Mouse (Mus musculus) urinary bladder, postnatal 36 days (tissue): ENCODE results near the gene Lrch1.
A peak's percentile ranks its signal among the peaks of the same experiment; 100 is the strongest.

Experiments used
- DNase-seq, 2 experiments: peaks; one replicate each; pipeline ENCODE4 v3.0.0; 2022; ENCODE audit warnings: low spot score in 2 of 2, mixed read lengths in 1 of 2

Lrch1 gene

DNA sequence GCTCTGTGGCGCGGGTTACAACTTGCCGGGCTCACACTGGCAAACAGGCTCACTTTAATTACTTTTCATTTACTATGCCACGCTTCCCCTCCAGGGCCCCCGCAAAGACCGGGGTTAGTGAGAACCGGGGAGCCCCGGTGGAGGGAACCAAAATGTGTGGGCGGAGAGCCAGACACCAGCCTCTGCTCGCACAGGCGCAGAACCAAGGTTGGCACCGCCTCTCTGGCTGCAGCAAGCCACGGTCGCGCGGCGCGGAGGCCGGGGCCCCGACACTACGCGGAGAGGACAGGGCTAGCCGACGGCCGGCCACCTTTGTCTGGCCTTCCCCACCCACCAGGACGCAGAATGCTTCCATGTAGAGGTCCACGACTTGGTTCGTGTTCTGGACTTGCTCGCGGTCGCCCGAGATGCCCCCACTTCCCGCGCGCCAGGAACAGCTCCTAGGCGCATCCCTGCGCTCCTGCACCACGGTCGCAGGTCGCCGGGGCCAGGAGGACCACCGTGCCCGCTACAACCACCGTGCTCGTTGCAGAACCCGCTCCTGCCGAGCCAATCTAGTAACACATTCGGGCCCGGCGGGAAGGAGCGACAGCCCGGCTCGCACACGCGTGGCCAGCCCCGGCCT is 813 bp downstream of the Lrch1 start:
- peak; percentile 81 to 84 for DNase-seq

DNA sequence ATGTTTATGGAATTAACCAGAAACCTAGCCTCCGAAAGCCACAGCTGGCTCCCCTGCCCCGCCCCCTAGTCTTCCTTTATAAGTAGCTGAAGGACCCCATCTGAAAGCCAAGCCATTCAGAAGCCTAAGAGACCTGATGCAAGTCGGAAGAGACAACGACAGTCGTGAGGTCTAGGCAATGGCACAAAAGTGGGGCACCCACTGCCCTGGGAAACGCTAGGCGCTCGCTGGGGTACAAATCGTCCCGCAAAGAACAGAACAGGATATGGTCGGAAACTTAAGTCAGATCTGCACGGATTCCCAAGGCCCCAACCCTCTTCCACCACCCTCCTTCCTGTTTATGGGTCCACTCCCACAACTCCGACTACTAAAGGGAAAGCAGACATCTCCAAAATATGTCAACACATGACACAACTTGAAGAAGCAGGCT is 1.3 kb downstream of the Lrch1 start:
- no peak for DNase-seq

DNA sequence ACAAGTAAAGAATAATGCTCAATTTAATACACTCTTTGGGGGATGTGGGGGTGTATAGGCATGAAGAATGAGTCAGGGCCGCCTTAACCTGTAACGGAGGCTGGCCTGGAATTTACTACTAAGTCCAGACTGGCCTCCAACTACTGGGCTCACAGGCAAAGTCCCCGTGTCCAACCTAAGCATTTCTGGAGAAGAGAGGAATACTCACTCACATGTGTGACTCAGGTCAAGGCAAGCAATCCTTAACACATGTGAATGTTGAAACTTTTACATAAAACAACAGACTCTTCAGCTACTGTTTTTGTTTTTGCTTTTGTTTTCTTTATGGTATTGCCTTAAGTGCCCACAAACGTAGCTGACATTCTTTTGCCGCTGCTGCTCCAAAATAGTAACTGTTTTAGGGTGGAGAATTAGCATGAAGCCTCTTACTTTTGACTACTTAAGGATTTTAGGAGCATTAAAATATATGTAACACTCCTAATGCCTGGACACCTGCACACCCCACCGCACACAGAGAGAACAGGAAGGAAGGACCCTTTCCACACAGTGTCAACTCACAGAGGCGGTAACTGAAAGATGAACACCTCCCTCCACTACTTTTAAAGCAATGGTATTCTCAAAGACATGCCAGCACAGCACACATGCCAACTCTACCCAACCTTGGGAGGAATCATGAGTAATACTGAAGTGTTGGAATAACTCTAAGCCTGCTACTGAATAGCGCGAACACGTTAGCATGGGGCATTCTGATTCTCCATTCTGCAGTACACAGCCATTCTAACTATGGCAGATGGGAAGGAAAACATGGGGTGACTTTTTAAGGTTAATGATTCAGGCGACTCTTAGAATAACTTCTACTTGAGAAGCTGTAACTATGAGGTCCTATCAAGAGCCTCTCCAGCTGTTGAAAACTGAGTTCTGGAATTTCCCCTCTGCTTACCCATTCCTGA is 2.1 kb downstream of the Lrch1 start:
- DNase-seq = no peak

DNA sequence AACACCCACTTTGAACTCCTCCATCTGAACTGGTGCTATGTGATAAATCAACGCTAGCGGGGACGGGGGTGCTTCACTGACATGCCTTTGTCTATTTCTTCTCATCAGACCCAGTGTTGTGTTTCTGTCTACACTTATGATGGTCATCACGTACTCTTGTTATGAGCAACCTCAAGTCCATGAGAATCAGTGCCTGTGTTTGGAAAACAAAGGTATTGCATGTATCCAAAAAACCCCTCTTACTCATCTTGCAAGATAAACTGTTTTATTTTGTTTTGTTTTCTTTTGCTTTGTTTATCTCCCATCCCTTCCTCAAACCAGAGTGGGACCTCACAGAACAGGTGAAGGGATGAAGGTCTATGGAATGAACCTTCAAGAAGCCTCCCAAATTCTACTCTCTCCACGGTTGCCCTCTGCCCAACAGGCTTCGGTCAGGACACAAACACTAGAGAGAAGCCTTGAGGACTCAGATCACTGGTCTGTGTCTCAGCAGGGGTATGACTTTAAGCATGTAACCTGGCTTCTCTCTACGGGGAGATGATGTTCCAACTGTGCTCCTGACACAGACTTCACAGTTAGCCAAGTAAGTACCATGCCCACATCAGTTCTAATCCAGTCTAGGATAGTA is 3.4 kb downstream of the Lrch1 start:
- DNase-seq = no peak

DNA sequence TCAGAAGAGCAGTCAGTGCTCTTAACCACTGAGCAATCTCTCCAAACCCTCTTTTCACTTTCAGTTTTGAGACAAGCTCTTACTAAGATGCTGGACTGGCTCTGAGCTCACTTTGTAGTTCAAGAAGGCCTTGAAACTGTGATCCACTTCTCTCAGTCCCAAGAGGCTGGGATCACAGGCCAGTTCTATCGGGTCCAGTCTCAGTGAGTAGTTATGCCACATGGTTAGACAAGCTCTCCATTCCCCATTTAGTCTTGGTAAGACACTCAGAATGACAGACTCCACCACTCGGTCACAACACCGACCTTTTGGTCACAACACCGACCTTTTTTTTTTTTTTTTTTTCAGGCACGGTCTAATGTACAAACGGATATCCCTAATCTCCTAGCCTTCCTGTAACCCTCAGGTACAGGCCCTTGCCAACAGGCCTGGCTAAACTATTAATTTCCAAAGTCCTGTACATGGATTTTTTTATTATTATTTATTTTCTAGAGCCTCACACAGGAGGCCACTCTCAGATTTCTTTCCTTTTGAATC is 4.0 kb downstream of the Lrch1 start:
- DNase-seq = no peak

DNA sequence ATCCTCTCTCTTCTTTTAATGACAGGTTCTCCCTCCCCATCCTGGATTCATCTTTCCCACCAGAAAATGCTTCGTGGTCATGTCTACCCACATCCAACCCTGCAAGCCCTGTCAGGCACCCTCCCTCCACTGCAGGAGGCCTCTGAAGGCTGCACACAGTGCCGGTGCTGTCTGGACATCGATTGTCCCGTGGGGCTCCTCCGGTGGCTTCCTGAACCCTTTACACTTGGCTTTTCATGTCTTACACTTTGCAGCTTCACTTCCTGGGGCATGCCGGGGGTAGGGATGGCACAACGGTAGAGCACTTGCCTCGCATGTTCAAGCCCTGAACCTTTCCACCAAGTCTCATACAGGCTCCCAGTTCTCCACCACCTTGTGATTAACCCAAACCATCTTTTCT is 4.7 kb downstream of the Lrch1 start:
- no peak for DNase-seq

DNA sequence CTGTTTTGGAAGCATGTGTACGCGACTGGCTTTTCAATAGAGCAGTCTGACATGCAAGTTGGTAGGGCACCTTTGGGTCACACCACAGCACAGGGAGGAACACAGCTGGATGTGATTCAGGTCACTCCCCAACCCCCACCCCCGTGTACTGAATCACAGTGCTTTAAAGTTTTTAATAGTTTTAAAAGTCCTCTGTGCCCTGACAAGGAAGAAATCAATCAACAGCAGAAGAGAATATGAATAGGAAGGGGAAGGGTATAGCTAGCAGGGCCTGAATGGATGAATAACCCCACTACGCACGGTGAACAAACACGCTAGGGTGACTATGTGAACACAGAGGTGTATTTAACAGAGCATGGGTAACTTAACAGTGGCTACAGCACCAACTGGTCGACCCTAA is 6.1 kb downstream of the Lrch1 start:
- DNase-seq = no peak

DNA sequence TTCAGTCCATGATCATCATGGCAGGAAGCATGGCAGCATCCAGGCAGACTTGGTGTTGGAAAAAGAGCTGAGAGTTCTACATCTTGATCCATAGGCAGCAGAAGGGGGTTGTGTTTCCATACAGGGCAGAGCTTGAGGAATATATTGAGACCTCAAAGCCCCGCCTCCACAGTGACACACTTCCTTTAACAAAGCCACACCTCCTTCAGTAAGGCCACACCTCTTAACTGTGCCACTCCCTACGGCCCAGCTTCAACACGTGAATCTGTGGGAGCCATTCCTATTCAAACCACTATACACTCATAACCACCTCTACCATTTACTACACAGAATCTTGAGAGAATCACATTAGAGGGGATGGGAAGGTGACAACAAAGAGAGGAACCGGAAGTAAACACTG is 6.9 kb downstream of the Lrch1 start:
- DNase-seq = no peak

DNA sequence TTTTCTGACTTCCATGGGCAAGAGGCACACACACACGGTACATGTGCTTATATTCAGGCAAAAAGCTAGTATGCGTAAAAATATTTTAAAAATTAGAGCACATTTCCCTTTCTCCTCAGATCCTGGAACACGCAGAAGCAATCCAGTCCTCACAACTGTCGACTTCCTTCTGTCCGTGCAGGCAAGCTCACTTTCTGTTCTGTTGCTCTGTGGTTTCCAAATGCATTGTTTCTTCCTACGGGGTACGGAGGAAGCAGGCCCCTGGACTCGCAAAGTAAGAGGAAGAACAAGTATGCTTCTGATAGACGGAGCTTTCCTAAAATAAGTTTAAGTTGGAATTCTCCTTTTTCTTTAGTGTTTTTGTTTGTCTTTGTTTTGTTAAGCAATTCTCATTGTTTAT is 8.3 kb downstream of the Lrch1 start:
- DNase-seq = no peak

DNA sequence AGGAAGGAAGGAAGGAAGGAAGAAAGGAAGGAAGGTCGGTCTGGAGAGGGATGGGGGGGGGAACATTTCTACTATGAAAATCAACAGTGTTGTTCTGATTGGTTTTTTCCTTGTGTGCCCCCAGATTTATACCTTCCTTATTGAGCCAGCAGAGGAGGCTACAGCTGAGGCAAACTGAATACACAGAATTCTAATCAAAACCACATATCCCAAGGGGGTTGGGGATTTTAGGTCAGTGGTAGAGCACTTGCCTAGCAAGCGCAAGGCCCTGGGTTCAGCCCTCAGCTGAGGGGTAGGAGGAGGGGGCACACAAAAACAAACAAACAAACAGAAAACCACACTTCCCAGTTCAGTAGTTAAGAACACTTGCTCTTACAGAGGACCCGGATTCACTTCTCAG is 8.8 kb downstream of the Lrch1 start:
- no peak for DNase-seq

DNA sequence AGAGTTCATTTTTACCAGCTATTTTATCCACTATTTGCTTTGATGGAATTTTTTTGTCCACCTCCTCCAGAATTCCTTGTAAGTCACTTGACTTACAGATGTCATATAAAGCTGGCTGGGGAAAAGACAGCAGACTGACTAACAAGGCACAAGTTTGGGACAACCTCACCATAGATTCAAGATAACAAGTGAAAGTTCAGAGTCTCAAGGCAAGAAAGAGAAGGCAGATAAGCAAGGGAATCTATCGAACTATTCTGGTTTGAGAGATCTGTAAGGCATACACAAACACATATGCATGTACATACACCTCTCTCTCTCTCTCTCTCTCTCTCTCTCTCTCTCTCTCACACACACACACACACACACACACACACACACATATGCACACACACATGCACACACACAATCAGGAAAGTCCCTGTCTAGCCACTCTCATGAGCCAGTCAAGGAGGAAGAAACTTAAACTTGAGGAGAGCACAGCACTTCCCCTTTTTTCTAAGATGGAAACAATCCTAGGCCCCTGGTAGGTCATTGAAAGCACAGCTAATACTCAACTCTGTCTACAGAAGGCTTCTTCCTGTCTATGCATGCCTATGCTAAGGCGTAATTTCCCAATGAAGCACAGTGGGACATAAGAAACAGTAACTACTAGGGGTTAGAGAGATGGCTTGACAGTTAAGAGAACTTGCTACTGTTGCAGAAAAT is 11.0 kb downstream of the Lrch1 start:
- no peak for DNase-seq

DNA sequence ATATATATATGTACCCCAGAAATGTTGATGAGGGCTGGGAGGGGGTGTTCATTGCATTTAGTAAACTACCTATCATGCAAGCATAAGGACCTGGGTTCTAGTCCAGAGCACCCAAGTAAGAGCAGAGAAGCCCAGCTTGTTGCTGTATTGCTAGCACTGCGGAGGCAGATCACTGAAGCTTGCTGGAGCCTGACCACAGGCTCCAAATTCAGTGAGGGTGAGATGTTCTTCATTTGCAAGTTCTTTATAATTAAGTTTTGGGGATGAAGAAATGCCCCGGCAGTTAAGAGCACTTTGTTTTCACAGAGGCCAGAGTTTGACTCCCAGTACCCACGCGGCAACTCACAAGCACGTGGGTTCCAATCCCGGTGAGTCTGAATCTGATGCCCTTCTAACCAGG is 12.6 kb downstream of the Lrch1 start:
- DNase-seq = no peak

DNA sequence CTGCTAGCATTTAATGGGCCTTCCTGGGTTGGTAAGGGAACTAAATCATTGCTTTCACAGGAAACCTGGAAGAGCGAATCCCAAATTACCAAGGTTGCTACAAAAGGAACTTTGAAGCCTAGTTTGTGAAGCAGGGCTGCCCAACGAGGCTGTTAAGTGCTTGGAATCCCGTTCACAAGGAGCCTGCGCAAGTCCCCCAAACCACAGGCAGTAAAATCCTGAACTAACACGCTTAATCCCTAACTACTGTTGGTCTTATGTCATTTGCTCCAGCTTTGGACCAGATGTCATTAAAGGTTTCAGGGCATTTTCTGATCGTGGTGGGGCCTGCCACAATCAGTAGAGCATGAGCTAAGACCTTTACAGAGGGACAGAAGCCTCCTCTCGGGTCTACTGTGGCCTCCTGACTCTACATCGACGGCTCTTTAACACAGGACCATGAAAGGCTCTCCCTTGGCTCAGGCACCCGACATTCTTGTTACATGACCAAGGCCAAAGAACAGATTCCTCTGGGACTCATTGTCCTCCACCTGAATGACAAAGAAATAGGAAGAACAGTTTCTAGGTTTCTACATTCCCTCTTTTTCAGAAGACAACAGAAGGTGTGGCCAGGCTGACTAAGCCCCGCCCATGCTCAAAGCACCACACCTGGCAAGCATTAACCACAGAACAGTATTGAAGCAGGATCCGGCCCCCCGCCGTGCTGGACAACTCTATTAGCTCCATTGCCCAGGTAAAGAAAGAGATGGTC is 13.5 kb downstream of the Lrch1 start:
- no peak for DNase-seq

DNA sequence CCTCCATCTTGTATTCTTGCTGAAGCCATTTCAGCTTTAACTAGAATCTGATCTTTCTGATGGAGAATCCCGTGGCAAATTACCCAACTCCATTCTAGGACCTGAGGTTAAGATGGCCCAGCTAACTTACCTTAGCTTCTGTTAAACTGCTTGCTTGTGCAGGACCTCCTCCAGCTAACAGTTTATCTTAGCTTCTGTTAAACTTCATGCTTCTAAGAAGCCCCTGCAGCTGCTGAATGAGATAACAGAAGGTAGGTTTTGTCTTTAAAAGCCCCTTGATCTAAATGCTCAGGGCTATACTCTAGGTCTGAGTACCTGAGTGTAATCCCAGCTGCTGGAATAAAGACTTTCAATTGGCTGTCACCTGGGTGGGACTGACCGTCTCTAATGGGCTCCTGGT is 17.9 kb downstream of the Lrch1 start:
- no peak for DNase-seq

DNA sequence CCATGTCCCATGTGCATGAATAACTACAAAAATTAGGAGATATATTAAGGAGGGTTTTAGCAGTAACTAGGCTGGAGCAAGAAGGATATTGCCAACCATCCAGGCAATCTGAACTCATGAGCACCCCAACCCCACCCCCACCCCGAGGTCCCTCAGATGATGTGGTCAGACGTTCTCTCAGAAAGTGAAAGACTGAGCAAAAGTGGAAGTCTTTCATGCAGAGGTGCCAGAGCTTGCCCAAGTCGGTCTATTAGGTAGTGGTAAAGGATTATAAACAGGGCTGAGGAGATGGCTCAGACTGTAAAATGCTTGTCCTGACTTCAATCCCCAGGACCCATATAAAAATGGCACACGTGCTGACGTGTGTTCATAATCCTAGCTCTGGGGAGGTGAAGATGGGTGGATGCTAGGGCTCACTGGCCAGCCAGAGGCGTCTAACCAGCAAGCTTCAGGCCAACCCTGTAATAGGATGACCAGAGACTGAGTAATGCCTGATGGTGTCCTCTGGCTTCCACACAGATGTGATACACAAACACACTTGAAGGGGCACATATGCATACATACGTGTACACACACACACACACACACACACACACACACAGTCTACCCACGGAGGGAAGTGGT is 18.8 kb downstream of the Lrch1 start:
- no peak for DNase-seq

DNA sequence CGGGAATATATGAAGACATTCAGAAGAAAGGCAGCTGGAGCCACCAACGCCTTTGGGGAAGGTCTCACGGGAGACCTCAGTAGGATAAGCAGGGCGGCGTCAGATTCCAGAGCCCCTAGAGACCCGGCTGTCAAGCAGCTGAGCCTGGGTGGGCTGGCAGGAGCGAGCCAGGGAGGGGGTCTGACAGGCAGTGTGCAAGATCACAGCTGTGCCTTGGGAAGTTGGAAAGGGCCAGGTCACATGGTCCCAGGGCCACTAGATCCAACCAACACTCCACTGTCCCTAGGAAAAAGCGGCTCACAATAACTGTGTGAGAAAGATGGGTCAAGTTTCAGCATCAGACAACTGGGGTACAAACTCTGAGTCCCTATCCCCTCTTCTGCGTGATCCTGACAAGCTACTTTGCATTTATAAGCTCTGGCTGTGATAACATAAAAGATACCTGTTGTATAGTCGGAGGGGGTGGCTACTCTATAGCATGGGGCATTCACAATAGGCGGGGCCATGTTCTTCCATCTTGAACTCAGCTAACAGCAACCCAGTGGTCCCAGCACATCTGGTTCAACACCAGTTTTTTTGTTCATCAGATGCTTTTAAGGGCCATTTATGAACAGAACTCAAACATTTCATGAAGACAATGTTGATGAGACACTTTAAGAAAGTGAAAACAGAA is 20.6 kb downstream of the Lrch1 start:
- DNase-seq = no peak

DNA sequence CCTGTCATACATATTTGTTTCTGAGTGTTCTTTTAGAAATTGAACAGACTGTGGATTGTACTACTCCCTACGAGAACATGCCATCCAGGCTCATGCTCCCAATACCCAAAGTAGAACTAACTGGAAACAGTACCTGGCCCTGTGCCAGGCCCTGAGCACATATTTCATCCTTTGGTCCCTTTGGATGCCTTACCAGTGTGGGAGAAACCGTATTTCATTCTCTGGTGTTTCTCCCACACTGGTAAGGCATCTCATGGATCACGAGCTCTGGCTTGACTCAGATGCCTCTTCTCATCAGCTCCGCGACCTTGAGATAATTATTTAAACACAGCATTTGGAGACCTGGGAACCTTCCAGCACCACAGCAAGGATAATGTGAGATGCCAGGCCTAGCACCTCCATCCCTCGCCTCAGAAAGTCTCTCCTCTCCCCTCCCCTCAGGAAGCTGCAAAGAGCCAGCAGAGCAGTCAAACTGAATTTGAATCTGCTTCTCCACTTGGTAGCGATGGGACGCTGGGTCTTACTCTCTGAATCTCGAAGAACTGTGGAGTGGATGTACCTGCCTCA is 21.6 kb downstream of the Lrch1 start:
- no peak for DNase-seq

DNA sequence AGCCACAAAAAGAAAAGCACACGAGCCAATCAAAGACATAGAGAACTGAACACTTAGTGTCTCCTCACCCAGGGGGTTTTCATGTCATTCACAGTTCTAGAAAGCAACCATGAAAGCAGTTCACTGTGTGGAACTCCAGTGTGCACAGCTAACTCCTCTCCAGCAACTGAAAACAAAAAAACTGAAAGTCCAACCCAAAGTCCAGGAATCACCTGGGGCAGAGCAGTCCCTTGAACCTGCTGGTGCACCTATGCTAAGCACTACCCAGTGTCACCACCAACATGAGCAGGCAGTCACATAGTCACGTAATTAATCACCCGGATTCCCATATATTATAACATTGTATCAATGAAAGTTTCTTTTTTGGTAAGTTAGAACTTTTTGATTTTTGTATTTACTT is 23.2 kb downstream of the Lrch1 start:
- no peak for DNase-seq

DNA sequence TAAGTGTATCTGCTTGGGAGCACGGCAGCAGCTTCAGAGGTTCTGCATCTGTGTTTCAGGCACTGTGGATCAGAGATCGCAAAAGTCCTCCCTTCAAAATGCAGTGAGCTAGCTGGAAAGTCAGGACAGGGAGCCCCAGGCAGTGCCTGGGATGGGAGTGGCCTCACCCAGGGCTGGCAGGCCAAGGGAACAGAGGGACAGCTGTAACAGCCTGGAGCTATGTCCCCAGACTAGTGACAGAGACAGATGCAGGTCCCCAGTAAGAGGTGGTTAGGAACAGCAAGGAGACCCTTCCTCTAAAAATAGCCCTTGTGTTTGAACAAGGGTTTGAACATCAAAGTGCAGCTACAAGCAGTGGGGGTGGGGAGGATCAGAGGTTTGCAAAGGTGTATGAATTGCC is 23.6 kb downstream of the Lrch1 start:
- DNase-seq = no peak
